Mouse (Mus musculus) forebrain, embryonic 13.5 days (tissue): ENCODE measurements around the gene Tnik. TPM values are rescaled to one million over a fixed set of nuclear protein-coding genes. Genes with fewer than 3 reads are reported as not detected.

Experiments used
- ATAC-seq: fragments of 200-750 bp; cut with Nextera tagmentation; 2 replicates; pipeline ENCODE4 v1.8.0; 2017
- H3K27ac ChIP-seq: fragments of 300-500 bp; sonication (generic); 2 replicates; pipeline ENCODE4 v1.5.1; 2015; ENCODE audit warnings: inconsistent platforms, mild to moderate bottlenecking, moderate library complexity
- H3K27me3 ChIP-seq: fragments of 300-500 bp; sonication (generic); 2 replicates; pipeline ENCODE4 v1.6.1; 2015; ENCODE audit warnings: mild to moderate bottlenecking, inconsistent platforms
- H3K36me3 ChIP-seq: fragments of 300-500 bp; sonication (generic); 2 replicates; pipeline ENCODE4 v1.6.1; 2015; ENCODE audit warnings: mild to moderate bottlenecking, inconsistent platforms; ENCODE audit not compliant: poor library complexity, severe bottlenecking
- H3K4me1 ChIP-seq: fragments of 300-500 bp; sonication (generic); 2 replicates; pipeline ENCODE4 v1.6.1; 2015; ENCODE audit warnings: inconsistent platforms
- H3K4me2 ChIP-seq: fragments of 300-500 bp; sonication (generic); 2 replicates; pipeline ENCODE4 v1.6.1; 2015; ENCODE audit warnings: inconsistent platforms, mild to moderate bottlenecking, moderate library complexity
- H3K4me3 ChIP-seq: fragments of 300-500 bp; sonication (generic); 2 replicates; pipeline ENCODE4 v1.5.1; 2015; ENCODE audit warnings: mild to moderate bottlenecking, inconsistent platforms
- H3K9ac ChIP-seq: fragments of 300-500 bp; sonication (generic); 2 replicates; pipeline ENCODE4 v1.6.1; 2015; ENCODE audit warnings: mild to moderate bottlenecking, inconsistent platforms
- H3K9me3 ChIP-seq: fragments of 300-500 bp; sonication (generic); replicated peaks from 2 replicates; pipeline ENCODE4 v1.6.1; 2016; ENCODE audit warnings: inconsistent platforms
- WGBS: fragments of 180-500 bp; shearing (Covaris S2); methylation state at CpG from one replicate; pipeline ENCODE4 v1.1.7; 2015; 5-methylcytosine and 5-hydroxymethylcytosine counted together
- polyA plus RNA-seq: library from polyadenylated mRNA; unstranded; fragments of >200 nt; fragmentation: Nextera tagmentation; extraction: Ambion mirVana; gene quantifications from 2 replicates; pipeline ENCODE4 v1.2.1, GENCODE M21; 2015

Tnik gene
- polyA plus RNA-seq, 1 experiment from 2014 or later = 54.9 TPM

DNA sequence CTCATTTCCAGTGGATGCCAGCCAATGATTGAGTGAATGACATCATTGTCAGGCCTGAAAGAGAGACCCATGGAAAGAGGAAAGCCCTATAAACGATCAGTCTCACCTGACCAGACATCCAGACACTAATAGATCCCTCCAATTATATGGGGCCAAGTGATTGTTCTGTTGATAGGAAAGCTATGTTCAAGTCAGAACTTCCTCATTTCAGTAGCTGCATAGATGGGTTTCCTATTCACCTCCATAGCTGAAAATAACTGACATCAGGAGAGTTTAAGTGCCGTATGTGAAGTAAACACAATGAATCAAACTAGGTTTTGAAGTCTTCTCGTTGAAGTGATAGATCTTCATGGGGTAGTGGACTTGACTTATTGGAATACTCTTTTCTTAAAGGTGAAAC lies 239.7 kb downstream of the Tnik start:
- 80% methylated on average over 3 of the region's 3 CpGs for WGBS
- ATAC-seq = no peak

GRCm38 (mm10) chr3:28509337-28509935 lies 246.4 kb downstream of the Tnik start:
- 58% methylated on average over 6 of the region's 6 CpGs for WGBS
- H3K27me3 ChIP-seq = no peaks in the 10 kb centered on the region
- no peak for ATAC-seq
- H3K9ac ChIP-seq = no peak overlapping the region
- peaks cover 5% of the 10 kb centered on the region for H3K4me1 ChIP-seq
- H3K4me3 ChIP-seq = no peak overlapping the region
- no peak overlapping the region for H3K27ac ChIP-seq
- H3K4me2 ChIP-seq = no peak overlapping the region
- no peaks in the 10 kb centered on the region for H3K36me3 ChIP-seq
- H3K9me3 ChIP-seq = no peaks in the 10 kb centered on the region

More for the DNA sequence above, 239.7 kb downstream of the Tnik start:
- Histone ChIP-seq H3K36me3 (no peaks in the 10 kb centered on the region), H3K4me3 (no peak overlapping the region), H3K27ac (no peak overlapping the region), H3K27me3 (no peaks in the 10 kb centered on the region), H3K9ac (no peak overlapping the region), H3K4me1 (0 out of 2 replicates have a peak, but pooled peaks cover 2% of the 10 kb centered on the region), H3K4me2 (no peak overlapping the region), H3K9me3 (no peaks in the 10 kb centered on the region)

- no peak overlapping the region for H3K27ac ChIP-seq
- WGBS = 54% methylated on average over 6 of the region's 6 CpGs
- ATAC-seq = no peak
These were observed 260.0 kb downstream of the Tnik start for GRCm38 (mm10) chr3:28523004-28523482.

GRCm38 (mm10) chr3:28523541-28524165 lies 260.6 kb downstream of the Tnik start:
- H3K27me3 ChIP-seq = no peaks in the 10 kb centered on the region
- no peaks in the 10 kb centered on the region for H3K9me3 ChIP-seq
- WGBS = 55% methylated on average over 4 of the region's 4 CpGs
- H3K4me2 ChIP-seq = no peak overlapping the region
- H3K27ac ChIP-seq = no peak overlapping the region
- no peak overlapping the region for H3K9ac ChIP-seq
- ATAC-seq = no peak
- H3K4me3 ChIP-seq = no peak overlapping the region
- no peaks in the 10 kb centered on the region for H3K36me3 ChIP-seq
- peaks cover 16% of the 10 kb centered on the region for H3K4me1 ChIP-seq

More at GRCm38 (mm10) chr3:28523004-28523482, 260.0 kb downstream of the Tnik start:
- Histone ChIP-seq H3K9me3 (no peaks in the 10 kb centered on the region), H3K4me3 (no peak overlapping the region), H3K4me2 (no peak overlapping the region), H3K9ac (no peak overlapping the region), H3K36me3 (no peaks in the 10 kb centered on the region), H3K27me3 (no peaks in the 10 kb centered on the region), H3K4me1 (peaks cover 16% of the 10 kb centered on the region)

- Histone ChIP-seq H3K27ac (no peak overlapping the region), H3K4me1 (peaks cover 16% of the 10 kb centered on the region), H3K4me3 (no peak overlapping the region), H3K9me3 (no peaks in the 10 kb centered on the region), H3K4me2 (no peak overlapping the region), H3K27me3 (no peaks in the 10 kb centered on the region), H3K36me3 (no peaks in the 10 kb centered on the region), H3K9ac (no peak overlapping the region)
- WGBS = 89% methylated on average over 3 of the region's 3 CpGs
- ATAC-seq = no peak
These were observed 261.5 kb downstream of the Tnik start for GRCm38 (mm10) chr3:28524562-28524961.

GRCm38 (mm10) chr3:28526671-28527070 lies 263.7 kb downstream of the Tnik start:
- peaks cover 16% of the 10 kb centered on the region for H3K4me1 ChIP-seq
- H3K4me3 ChIP-seq = no peak overlapping the region
- H3K36me3 ChIP-seq = no peaks in the 10 kb centered on the region
- no peak overlapping the region for H3K4me2 ChIP-seq
- WGBS = 40% methylated on average over 2 of the region's 2 CpGs
- no peak overlapping the region for H3K27ac ChIP-seq
- no peaks in the 10 kb centered on the region for H3K9me3 ChIP-seq
- 0 out of 2 replicates have a peak, but pooled peaks have one; percentile 24 for ATAC-seq
- H3K9ac ChIP-seq = no peak overlapping the region
- H3K27me3 ChIP-seq = no peaks in the 10 kb centered on the region

DNA sequence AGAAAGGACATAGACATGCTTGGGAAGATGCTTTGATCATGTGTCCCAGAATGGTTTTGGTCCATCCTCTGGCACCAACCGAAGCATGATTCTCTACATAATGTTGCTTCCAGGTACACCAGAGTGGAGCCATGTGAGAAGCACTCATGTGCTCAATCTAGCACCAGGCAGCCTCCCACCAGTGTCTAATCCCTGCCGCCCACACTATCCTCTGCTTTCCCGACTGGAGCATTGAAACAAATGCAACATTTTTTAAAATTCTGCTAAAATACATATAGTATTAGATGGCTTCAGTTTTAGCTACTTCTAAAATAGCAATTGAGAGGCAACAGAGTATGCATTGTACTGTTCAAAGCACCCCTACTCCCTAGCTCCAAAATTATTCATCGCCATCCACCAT lies 264.2 kb downstream of the Tnik start:
- no peak overlapping the region for H3K4me3 ChIP-seq
- no peaks in the 10 kb centered on the region for H3K36me3 ChIP-seq
- H3K4me2 ChIP-seq = no peak overlapping the region
- no peak overlapping the region for H3K9ac ChIP-seq
- H3K4me1 ChIP-seq = peaks cover 16% of the 10 kb centered on the region
- ATAC-seq = no peak
- H3K9me3 ChIP-seq = no peaks in the 10 kb centered on the region
- WGBS = 97% methylated on average over 4 of the region's 4 CpGs
- H3K27ac ChIP-seq = no peak overlapping the region
- no peaks in the 10 kb centered on the region for H3K27me3 ChIP-seq

DNA sequence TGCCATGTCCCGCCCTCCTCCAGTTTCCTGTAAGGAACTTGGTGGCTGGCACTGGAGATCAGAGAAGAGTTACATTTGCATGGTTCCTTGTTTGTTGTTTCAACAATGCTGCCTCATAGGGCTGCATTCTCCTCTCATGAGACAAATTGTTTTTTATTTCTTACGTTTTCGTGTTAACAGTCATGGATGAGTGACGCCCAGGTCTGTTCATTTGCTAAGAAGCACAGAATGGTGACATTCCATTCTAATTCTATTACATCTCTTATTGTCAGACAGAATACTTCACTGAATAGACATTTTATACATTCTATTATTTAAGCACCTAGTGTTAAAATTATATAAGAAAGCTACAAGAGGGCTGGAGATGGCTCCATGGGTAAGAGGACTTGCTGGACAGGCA lies 266.5 kb downstream of the Tnik start:
- no peak overlapping the region for H3K4me2 ChIP-seq
- 87% methylated on average over 4 of the region's 4 CpGs for WGBS
- H3K9ac ChIP-seq = no peak overlapping the region

GRCm38 (mm10) chr3:28531294-28531956 lies 268.4 kb downstream of the Tnik start:
- H3K9me3 ChIP-seq = no peaks in the 10 kb centered on the region
- peaks cover 4% of the 10 kb centered on the region; the same call in 1 of the 2 replicates for H3K4me1 ChIP-seq
- WGBS = 79% methylated on average over 15 of the region's 15 CpGs
- no peak overlapping the region for H3K9ac ChIP-seq
- no peaks in the 10 kb centered on the region for H3K27me3 ChIP-seq
- ATAC-seq = 0 out of 2 replicates have a peak, but pooled peaks have one; percentile 43
- no peak overlapping the region for H3K4me2 ChIP-seq
- H3K4me3 ChIP-seq = no peak overlapping the region
- no peak overlapping the region for H3K27ac ChIP-seq
- no peaks in the 10 kb centered on the region for H3K36me3 ChIP-seq

More for the DNA sequence above, 266.5 kb downstream of the Tnik start:
- H3K4me1 ChIP-seq = peaks cover 4% of the 10 kb centered on the region; the same call in 1 of the 2 replicates
- H3K27ac ChIP-seq = no peak overlapping the region
- ATAC-seq = no peak
- H3K36me3 ChIP-seq = no peaks in the 10 kb centered on the region
- no peaks in the 10 kb centered on the region for H3K27me3 ChIP-seq
- no peak overlapping the region for H3K4me3 ChIP-seq
- no peaks in the 10 kb centered on the region for H3K9me3 ChIP-seq

DNA sequence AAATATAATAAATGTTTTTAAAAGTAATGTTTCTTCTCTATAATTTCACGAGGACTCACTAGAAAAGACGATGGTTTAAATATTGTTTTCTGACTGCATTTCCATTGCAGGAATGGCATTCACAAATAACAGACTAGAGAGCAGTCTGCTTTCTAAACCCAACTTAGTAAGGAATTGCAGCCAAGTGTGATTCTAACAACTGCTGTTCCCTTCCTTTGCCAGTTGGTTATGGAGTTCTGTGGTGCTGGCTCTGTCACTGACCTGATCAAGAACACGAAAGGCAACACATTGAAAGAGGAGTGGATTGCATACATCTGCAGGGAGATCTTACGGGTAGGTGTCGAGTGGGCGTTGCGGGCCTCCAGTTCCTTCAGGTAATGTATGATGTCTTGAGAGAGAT lies 269.7 kb downstream of the Tnik start:
- ATAC-seq = no peak; the same call in 1 of the 2 replicates
- H3K36me3 ChIP-seq = no peaks in the 10 kb centered on the region

GRCm38 (mm10) chr3:28540121-28540520 lies 277.1 kb downstream of the Tnik start:
- Histone ChIP-seq H3K36me3 (peaks cover 8% of the 10 kb centered on the region; the same call in 1 of the 2 replicates), H3K4me3 (no peak overlapping the region), H3K9ac (no peak overlapping the region), H3K27me3 (no peaks in the 10 kb centered on the region), H3K4me2 (no peak overlapping the region), H3K9me3 (no peaks in the 10 kb centered on the region), H3K4me1 (peaks cover 10% of the 10 kb centered on the region), H3K27ac (no peak overlapping the region)
- WGBS = 93% methylated on average over 5 of the region's 5 CpGs
- ATAC-seq = no peak

More for the DNA sequence above, 269.7 kb downstream of the Tnik start:
- 95% methylated on average over 7 of the region's 7 CpGs for WGBS
- H3K4me1 ChIP-seq = no peaks in the 10 kb centered on the region
- no peak overlapping the region for H3K4me2 ChIP-seq
- H3K9me3 ChIP-seq = no peaks in the 10 kb centered on the region
- H3K9ac ChIP-seq = no peak overlapping the region
- H3K27ac ChIP-seq = no peak overlapping the region
- H3K4me3 ChIP-seq = no peak overlapping the region
- H3K27me3 ChIP-seq = no peaks in the 10 kb centered on the region

DNA sequence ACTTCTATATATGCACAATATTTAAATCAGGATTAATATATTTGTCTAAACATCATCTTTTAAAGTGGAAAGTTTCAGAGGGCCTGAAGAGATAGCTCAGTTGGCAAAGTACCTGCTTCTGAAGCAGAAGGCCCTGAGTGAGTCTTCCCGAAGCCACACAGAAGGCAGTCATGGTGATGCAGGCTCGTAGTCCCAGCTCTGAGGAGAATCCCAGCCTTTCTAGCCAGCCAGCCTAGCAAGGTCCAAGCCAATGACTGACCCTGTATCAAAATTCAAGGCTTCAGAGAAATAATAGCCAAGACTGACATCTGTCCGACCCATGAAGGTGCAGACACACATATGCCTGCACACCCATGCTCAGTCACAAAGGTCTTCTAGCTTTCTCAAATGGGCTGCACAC lies 279.9 kb downstream of the Tnik start:
- no peak for ATAC-seq
- Histone ChIP-seq H3K36me3 (peaks cover 8% of the 10 kb centered on the region; the same call in 1 of the 2 replicates), H3K27me3 (no peaks in the 10 kb centered on the region), H3K4me2 (no peak overlapping the region), H3K9ac (no peak overlapping the region), H3K4me1 (peaks cover 10% of the 10 kb centered on the region), H3K27ac (no peak overlapping the region), H3K9me3 (no peaks in the 10 kb centered on the region), H3K4me3 (no peak overlapping the region)
- 88% methylated on average over 3 of the region's 3 CpGs for WGBS
